Mouse (Mus musculus) kidney, adult 2 months (tissue): ENCODE data around the gene Ank.

Source experiments
- CTCF ChIP-seq: fragments of 200-500 bp; conservative IDR thresholded peaks from 2 replicates; pipeline ENCODE4 v1.5.1; 2011; ENCODE audit warnings: low read depth, mild to moderate bottlenecking, control low read depth, low read length, moderate library complexity, mixed read lengths; ENCODE audit not compliant: insufficient read depth, insufficient read length
- POLR2A ChIP-seq: fragments of 200-500 bp; IDR thresholded peaks from one replicate; pipeline ENCODE4 v1.6.1; 2011; ENCODE audit warnings: low read depth, low read length, control low read depth

DNA sequence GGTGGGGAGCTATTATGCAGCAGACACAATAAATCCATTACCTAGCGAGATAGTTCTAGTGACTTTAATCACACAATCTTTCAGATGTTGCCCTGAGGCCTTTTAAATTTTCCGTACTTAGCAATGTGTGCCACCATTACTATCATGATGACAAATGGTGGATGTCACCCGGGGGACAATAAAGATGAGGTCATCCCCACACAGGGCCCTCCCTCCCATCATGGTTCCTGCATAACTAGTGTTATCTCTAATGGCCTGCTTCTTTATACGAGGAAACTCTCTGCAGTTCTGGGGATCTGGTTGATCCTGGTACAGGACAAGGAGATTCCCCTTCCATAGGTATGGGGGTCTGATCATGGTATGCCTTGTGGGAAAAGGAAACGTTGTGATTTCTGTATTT, 24.5 kb upstream of the Ank start:
- no peak for TF ChIP-seq POLR2A
- no peak for TF ChIP-seq CTCF
